Mouse (Mus musculus) T-cell, adult 2 months (primary cell): ENCODE data around the gene Als2cr12.
"Not testable (repeated sequence)": the region's sequence is repeated elsewhere in the genome, so short reads cannot be mapped to it uniquely, and the experiment has no call there.

Experiments
- DNase-seq: peaks from one replicate; pipeline ENCODE4 v3.0.0; 2022; ENCODE audit warnings: low spot score

Gene Als2cr12

DNA sequence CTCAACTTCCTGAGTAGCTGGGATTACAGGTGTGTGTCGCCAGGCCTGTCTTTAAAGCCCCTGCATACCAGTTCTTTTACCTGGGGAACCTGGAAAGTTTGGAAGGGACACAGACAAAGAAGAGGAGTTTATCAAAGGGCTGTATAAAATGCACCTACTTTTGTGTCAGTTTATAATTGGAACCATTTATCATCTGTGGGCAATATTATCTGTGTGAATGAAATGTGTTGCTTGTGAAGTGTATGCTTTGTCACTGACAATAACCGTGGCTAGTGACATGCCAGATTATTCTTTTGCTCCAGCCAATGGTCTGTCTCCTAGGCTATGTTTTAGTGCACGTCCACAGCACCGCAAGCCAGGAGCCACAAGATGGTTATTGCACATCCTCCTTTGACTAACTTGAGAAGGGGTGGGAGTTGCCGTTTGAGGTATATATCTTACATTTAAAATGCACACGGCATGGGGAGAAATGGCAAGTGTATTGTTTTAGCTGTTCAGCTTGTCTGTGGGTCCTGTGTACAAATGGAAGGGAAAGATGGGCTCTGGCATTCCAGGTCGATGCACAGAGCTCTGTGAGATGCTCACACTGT lies 23.7 kb upstream of the Als2cr12 start:
- DNase-seq: no peak

DNA sequence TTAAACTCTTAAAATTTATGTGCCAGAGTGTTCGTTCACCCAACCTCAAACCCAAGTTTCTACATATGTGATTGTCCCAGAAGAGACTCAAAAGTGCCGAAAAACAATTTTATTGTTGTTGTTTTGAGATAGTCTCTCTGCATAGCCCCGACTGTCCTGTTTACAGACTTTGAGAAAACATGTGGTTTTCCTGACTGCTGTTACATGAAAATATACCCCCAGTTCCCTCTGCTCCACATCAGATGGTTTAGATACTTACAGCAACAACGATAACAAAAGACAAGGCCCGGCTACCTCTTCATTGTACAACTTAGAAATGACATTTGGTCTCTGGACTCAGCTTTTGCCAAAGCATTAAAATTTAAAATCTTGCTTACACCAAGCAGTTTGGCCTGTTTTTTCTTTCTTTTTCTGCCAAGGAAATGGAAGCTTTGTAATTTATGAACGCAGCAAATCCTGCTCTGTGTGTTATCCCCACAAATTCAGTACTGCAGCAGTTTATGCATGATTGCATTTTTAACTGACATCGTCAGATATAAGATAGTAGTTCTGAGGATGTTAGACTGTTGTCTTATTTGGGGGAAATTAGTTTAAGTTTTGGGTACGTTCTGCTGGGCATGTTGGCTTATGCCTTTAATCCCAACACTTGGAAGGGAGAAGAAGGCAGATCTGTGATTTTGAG lies 21.9 kb upstream of the Als2cr12 start:
- DNase-seq: no peak

DNA sequence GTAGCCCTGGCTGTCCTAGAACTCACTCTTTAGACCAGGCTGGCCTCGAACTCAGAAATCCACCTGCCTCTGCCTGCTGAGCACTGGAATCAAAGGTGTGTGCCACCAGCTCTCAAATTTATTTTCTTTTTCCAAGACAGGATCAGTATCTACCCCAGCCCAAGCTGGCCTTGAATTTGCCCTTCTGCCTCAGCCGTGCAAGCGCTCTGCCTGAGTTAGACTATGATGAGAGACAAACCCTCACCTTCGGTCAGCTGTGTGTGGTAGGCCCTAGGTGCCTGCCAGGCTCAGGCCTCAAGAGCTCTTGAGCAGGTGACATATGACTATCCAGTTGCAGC lies 21.1 kb upstream of the Als2cr12 start:
- no peak for DNase-seq

DNA sequence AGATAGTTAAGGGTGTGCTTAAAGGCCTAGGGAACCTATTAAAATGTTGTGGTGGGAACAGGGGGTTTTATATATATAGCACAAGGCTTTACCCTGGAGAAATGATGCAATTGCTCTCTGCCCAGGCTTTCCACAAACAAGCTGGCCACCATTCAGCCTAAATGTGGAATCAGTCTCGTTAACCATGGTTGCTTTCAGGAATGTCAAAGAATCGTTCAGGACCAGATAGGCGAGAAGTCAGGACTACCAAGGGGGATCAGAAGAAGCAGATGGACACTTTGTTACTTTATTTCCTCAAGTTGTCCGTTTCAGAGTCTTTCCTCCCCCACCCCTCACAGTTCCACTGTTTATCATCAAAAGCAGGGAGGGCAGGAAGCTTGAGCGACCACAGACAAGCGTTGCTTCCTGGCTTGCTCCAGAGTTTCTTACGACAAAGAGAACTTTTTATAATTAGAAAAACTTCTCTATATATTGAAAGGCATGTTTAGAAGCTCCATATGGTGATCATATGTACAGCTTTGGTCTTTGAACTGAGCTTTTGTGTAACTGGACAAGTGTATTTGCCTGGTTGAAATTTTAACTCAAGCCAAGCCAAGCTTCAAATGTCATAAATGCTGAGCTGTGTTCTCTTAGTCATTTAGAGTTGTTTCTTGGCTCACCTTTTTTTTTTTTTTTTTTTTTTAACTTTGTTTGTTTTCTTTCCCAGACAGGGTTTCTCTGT lies 20.5 kb upstream of the Als2cr12 start:
- peak; percentile 34 for DNase-seq

DNA sequence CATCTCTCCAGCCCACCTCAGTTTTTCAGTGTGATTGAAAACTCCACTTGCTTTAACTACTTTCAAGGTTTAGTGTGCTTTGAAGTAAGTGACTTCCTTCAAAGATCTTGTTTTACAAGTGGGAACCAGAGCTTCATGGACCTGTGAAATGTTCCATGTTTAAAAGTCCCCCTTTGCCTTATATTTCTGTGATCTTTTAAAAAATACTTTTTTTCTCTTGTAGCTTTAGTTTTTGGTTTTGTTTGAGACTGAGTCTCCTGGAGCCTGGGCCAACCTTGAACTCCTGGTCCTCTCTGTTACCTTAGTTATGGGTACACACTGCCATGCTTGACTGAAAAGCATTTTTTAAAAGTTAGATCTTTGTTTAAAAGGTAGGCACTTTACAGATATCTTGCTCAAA lies 19.7 kb upstream of the Als2cr12 start:
- no peak for DNase-seq

DNA sequence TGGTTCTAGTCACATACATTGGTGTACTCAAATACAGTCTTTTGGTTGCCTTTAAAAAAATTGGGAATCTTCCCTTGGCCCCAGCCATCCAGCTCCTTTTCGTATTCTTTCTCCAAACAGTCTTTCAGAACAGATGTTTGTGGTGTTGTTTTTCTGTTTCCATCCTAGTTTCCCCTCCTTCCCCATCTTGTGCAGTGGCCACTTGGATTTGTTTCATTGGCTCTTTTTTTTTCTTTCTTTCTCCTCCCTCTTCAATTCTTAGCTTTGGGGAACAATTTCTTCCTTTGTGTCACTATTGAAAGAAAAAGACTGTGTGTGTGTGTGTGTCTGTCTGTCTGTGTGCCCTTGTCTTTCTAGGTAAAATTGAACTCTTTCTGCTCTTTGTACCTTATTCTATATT lies 18.6 kb upstream of the Als2cr12 start:
- no peak for DNase-seq

DNA sequence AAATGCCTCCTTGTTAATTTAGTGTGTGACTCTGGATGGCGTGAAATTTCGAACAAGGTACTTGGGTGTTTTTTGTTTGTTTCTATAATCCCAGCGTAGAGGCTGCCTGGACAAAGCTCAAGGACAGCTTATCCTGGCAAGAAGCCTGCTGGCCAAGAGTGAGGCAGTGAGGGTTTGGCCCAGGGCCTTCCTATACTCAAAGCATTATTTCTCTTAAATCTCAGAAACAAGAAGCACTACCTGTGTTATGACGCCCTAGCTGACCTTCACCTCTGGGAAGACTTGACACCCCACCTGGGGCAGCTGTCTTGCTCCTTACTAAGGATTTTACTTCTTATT lies 18.1 kb upstream of the Als2cr12 start:
- no peak for DNase-seq

DNA sequence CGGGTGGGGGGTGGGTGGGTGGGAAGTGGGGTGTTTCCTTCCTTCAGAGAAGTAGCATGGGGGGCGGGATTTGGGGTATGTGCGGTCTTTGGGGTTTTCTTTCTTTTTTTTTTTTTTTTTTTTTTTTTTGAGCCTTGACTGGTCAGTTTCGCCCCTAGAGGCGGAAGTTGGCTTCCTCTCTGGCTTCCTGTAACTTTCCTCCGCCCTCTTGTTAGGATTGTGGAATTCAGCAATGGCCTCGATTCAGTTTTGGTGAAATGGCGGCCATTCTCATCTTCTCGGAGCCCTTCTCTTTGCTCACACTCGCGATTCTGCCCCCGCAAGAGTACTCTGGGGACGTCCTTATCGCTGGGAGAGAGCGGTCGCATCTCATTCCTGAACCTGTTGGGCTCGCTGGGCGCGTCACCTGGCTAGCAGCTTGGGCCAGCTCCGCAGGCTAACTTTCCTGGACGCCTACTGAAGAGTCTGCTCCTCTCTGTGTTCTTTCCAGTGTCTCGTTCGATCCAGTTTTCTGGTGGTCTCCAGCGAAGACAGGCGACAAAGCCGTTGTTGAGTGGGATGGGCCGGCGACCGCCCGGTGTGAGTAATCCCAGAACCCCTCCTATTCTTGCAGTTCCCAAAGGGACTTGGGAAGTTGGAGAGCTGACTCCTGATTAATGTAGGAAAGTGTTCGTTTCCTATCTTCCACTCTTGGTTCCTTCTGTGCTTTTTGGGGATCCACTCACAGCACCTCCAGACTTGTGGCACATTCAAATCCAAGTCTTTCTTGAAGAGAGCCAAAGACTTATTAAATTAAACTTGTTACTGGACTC lies 17.5 kb upstream of the Als2cr12 start:
- DNase-seq: peak; percentile 37

DNA sequence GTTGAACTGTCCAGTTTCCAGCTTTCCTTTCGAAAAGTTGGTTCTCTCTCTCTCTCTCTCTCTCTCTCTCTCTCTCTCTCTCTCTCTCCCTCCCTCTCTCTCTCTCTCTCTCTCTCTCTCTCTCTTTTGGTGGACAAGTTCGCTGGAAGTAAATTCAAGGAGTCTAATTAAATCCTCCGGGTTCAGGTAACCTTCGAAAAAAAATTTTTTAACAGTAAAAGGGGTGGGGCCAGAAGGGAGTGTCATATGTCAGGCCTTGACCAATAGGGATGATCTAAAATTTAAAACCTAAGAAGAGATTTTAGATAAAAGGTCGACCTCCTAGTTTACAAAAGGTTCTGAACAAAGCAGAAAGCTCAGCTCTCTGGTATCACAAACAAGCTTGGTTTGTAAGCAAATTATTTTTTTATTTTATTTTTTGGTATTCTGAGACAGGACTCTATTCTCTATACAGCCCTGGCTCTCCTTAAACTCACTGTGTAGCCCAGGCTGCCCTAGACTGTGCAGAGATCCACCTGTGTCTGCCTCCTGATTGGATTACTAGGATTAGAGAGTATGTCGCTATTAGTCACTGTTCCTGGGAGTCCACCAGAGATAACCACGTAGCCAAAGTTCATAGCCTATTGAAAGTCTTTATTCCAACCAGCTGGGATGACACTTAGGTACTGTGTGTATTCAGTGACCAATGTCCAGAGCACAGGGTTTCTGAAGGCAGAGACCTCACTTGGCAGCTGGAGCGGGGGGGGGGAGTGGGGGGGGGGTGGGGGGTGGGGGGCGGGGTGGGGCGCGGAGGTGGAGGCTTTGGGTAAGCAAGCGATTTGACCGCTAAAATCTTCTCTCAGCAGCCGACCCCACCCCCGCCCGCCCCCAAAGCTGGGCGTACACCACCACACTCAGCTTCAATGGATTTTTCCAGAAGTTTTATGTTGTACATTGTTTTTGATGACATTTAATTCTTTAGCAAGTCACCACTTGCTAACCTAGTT lies 16.6 kb upstream of the Als2cr12 start:
- peak; percentile 66 for DNase-seq

DNA sequence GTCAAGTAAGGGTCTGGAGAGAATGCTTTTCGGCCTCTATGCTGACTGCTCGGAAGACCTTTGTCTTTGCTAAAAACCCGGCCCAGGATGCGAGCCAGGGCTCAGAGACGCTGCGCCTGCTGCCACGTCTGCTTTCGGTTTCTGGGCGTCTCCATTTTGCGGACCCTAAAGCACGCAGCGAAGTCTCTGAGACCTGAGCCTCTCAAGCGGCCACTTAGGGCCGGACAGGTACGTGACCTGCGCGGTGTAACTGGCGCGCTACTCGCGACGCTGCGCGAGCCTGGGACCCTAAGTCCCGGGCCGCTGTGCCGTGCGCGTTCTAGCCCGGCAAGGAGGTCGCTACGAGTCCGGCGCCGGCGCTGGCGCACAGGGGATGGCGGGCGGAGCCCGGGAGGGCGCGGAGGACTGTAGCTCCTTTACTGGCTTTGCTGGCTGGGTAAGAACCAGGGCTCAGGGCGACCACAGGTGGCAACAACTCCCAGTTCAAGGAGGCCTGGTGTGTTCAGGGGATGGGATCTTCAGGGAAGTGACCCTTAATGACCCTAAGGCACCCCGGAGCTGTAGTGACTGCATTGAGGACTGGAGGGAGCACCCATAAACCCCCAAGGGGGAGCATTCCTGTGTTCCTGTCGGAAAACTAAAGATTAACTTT lies 15.7 kb upstream of the Als2cr12 start, which contains the start of gene Cflar:
Cflar (plus strand) TSS at position 144 of the 652 bp plus-strand sequence.
- DNase-seq: peak; percentile 78

DNA sequence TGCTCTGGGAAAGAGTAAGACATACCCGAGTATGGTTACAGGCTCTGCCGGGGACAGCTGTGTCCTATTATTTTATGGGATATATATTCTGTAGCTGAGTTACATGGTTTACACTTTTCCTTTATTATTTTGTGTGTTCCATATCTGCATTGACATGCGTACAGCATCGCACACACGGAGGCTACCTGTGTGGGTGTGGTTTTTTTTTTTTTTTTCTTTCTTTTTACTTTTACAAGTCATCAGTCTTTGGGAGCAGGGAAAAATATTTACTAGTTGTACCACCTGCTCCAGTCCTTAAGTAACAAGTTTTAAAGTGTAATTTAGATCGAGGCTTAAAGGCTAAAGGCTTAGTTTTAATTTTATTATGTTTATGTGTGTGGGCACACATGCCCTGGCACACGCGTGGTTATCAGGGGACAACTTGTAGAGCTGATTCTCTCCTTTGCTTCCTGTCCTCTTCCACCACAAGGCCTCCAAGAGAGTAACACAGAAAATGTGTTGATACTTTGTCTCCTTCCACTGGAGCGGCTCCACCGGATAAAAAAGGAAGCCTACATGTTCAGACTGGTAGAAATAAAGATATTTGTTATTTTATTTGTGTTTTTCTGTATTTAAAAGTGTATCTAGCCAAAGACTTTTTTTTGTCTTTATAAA lies 15.0 kb upstream of the Als2cr12 start:
- DNase-seq: no peak

DNA sequence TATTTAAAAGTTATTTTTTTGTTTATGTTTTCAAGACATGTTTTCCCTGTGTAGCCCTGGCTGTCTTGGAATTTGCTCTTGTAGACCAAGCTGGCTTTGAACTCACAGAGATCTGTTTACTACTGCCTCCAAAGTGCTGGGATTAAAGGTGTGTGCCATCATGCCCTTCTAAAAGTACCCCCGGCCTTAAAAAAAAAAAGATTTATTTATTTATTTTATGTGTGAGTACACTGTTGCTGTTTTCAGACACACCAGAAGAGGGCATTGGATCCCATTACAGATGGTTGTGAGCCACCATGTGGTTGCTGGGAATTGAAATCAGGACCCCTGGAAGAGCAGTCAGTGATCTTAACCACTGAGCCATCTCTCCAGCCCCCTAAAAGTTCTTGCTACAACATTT lies 14.3 kb upstream of the Als2cr12 start:
- not testable (repeated sequence) for DNase-seq

DNA sequence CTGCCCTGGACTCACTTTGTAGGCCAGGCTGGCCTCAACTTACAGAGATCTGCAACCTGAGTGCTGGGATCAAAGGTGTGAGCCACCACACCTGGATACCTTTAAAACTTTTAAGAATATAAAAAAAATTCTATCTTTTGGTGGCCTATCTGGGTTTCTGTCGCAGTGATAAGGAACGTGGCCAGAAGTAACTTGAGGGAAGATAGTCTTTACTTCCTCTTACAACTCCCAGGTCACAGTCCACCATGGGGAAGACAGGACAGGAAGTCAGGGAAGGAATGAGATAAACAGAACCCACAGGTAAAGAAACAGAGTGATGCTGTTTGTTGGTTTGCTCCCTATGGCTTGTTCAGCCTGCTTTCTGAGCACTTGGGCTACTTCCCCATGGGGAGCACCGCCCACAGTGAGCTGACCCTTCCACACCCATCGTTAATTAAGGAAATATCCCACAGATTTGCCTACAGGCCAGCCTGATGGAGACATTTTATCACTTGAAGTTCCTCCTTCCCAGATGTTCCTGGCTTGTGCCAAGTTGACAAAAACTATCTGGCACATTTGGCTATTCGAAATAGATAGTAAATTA lies 4.9 kb upstream of the Als2cr12 start:
- not testable (repeated sequence) for DNase-seq

DNA sequence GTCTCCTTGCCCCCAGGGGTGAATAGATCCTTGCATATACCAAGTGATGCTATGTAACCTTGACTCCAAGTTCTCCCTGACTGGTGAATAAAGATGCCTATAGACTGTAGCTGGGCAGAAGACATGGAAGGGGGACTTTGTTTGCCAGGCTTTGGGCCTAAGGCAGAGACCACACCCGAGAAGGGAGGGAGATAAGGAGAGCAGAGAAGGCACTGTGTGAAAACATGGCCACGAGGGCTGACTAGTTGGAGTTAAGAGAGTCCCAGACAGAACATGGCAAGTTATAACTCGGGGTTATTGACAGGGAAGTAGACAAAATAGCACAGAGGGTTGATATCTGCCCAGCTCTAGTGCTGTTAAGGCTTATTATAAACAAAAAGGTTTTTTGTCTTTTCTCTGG lies 4.2 kb upstream of the Als2cr12 start:
- DNase-seq: no peak

DNA sequence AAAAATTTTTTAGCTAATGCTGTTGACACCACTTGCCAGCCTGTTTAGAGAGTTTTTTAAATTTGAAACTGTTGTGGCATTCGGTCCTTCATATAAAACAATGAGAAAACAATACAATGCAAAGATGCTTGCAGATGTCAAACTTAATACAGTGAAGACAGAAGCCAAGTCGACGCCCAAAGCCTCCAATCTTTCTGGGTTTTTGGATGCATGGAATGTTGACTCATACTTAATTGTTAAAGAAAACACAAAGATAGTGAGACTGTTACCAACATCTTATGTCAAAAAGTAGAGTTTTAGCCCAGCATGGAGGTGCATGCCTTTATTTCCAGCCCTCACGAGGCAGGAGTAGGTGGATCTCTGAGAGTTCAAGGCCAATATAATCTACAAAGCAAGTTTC lies 3.0 kb upstream of the Als2cr12 start:
- no peak for DNase-seq

DNA sequence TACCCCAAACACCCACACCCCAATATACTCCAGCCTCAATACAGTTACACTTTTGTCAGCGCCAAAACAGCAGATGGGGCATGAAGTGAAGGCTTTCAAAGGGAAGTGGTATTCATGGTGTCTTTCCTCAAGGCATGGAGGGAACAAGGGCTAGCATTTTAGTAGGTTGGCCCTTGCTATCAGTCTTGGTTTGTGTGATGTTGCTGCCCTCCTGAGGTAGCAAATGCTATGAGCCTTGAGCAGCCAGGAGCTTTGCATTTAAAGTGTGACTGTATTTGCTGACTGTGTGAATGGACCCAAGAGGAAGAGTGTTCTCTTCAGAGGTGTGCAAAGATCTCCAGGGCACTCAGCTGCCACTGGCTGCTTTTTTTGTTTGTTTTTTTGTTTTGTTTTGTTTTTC lies 1.8 kb upstream of the Als2cr12 start:
- peak; percentile 28 for DNase-seq

DNA sequence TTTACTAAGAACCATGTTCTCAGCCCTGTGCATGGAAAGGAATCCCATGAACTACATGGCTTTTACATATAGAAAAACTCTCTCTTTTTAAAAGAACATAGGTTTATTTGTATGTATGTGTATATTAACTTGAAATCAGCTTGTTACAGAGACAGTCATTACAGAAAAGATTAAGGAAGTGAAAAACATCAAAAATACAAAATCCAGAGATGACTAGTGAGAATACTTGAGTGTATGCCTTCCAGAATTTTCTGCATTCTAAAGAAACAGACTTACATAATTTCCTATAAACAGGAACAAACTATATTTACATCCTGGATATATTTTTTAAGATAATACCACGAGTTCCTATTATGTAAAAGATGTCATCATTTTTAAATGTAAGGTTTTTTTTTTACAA lies 2.1 kb downstream of the Als2cr12 start:
- DNase-seq: no peak

DNA sequence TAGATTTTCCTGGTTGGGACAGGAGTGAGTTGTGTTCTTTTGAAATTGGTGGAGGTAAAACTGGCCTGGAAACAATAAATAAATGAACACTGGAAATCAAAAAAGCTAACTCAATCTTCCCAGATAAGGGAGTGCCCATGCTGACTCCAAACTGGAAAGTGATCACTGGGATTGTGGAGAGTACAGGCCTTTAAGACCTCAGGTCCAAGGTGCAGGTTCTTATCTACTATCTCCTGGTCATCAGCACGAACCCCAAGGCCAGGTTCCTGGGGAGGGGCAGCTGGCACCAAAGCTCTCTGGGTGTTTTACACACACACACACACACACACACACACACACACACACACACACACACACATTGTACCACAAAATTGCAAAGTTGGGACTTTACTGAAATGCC lies 4.1 kb downstream of the Als2cr12 start:
- DNase-seq: not testable (repeated sequence)

DNA sequence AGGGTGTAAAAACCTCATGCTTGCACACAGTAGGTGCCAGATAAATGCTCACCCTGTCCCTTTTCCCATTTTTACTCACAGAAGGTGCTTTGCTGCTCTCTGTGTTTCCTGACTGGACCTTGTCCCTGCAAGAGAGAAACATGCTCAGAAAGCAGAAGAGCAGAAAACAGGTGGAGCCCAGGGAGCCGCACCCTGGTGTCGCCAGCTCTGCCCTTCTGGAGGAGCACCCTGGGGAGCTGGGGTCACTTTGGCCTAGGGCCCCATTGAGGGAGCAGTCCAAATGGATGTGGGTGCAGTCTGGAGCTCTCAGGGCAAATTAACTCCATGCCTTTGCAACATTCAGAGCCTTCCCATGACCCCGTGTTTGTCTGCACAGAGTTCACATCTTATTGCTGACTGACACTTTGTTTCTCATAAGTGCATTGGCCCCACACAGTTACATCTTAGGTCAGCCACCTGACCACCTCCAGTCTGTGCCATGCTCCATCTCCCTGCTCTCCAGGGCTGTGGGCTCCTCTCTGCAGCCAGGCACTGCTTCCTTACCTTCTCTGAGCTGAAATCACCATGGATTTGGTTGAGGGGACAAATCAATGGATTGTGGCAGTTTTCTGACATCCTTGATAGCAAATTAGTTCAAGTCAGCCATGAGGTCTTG lies 4.8 kb downstream of the Als2cr12 start:
- DNase-seq: not testable (repeated sequence)
